Mouse (Mus musculus): ENCODE data around the gene Sept10. TPM values are rescaled to one million over a fixed set of nuclear protein-coding genes. Genes with fewer than 3 reads are reported as not detected.

Gene Sept10
- polyA plus RNA-seq, 1 experiment from 2014 or later = 21.9 TPM

DNA sequence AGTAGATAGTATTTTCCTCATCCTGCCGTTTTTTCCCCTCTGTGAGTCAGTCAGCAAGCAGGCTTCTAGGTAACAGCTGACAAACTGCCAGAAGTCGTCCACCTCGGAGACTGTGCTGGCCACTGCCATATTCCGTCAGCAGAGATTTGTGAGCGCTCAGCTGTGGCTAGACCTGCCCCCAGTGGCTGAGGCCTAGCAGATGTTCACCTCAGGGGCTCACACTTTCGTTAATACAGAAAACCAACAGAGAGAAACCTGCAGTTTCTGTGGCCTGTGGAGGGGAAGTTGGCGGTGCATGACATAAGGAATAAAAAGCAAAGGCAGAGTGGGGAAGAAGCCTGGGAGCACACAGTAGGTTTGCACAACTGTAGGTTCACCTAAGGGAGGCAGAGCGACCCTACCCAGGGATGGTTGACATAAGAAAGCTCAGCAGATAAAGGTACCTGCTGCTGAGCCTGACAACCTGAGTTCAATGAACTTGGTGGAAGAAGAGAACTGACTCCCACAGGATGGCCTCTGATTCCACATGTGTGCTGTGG, 32.0 kb upstream of the Sept10 start:
- Histone ChIP-seq H3K36me3 (no peaks in the 10 kb centered on the region), H3K27me3 (no peaks in the 10 kb centered on the region), H3K27ac (replicated peaks) (no peak overlapping the region), H3K9me3 (no peaks in the 10 kb centered on the region), H3K4me1 (no peaks in the 10 kb centered on the region), H3K9ac (replicated peaks) (no peak overlapping the region), H3K4me3 (no peak overlapping the region), H3K4me2 (replicated peaks) (no peak overlapping the region)
- no peak for ATAC-seq (ENCODE audit: low FRiP score, low read depth)
- WGBS = 74% methylated on average over 8 of the region's 8 CpGs

DNA sequence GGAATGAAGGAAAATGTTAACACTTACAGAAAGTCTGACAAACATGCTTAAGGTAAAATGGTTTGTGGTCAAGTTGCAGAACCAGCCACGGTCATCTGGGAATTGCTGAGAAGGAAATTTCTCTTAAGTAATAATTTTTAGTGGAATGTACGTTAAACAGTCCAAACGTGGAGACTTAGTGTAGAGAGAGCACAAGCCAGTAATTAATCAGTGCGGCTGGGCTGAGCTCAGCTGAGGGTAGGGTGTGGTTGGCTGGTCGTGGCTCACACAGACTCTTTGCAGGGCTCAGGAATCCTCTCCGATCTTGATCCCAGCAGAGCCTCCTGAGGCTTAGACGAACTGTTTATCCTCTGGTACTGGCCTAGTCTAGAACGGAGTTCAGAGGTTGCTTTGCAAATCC, 30.7 kb upstream of the Sept10 start:
- Histone ChIP-seq H3K36me3 (no peaks in the 10 kb centered on the region), H3K4me2 (replicated peaks) (no peak overlapping the region), H3K4me3 (no peak overlapping the region), H3K27me3 (no peaks in the 10 kb centered on the region), H3K9ac (replicated peaks) (no peak overlapping the region), H3K9me3 (no peaks in the 10 kb centered on the region), H3K27ac (replicated peaks) (no peak overlapping the region), H3K4me1 (no peaks in the 10 kb centered on the region)
- ATAC-seq (ENCODE audit: low FRiP score, low read depth) = no peak
- 80% methylated on average over 8 of the region's 8 CpGs for WGBS

DNA sequence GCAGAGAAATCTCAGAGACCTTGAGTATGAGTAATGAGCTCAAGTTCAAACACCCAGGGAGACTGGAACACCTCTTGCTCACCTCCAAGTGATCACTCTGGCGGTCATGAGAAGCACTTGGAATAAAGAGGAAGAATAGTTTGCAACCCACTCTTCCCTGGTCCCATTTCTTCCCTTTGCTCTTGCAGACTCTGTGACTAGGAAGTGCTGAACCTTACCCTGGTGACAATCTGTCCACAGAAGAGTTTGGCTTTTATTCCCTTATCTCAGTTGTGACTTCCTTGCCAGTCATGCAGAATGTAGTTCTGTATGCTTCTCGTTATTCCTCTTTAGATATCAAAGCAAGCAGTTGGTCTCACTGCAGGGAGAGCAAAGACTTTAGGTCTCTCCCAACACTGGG, 30.3 kb upstream of the Sept10 start:
- Histone ChIP-seq H3K9ac (replicated peaks) (no peak overlapping the region), H3K4me1 (no peaks in the 10 kb centered on the region), H3K4me3 (no peak overlapping the region), H3K4me2 (replicated peaks) (no peak overlapping the region), H3K27ac (replicated peaks) (no peak overlapping the region), H3K9me3 (no peaks in the 10 kb centered on the region), H3K27me3 (no peaks in the 10 kb centered on the region), H3K36me3 (no peaks in the 10 kb centered on the region)
- WGBS = 83% methylated on average over 2 of the region's 2 CpGs
- no peak for ATAC-seq (ENCODE audit: low FRiP score, low read depth)

DNA sequence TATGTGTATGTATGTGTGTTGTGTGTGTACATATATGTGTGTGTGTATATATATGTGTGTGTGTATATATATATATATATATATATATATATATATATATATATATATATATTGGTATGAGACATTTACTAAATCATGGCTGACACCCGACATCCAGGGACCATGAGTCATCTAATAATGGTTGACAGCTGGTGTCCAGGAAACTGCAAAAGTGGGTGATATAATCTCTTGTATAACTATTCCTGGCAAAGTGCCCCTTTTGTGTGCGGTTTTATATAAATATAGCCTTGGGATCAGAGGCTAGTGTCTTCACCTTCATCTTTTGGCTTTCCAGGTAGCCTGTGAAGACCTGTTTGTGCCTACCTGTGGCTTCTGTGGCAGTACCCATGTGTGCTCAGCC, 29.0 kb upstream of the Sept10 start:
- H3K4me3 ChIP-seq = no peak overlapping the region
- no peaks in the 10 kb centered on the region for H3K36me3 ChIP-seq
- 93% methylated on average over 2 of the region's 2 CpGs for WGBS
- no peak for ATAC-seq (ENCODE audit: low FRiP score, low read depth)
- H3K27me3 ChIP-seq = no peaks in the 10 kb centered on the region
- H3K4me2 ChIP-seq (replicated peaks) = no peak overlapping the region
- H3K4me1 ChIP-seq = no peaks in the 10 kb centered on the region
- no peaks in the 10 kb centered on the region for H3K9me3 ChIP-seq
- H3K9ac ChIP-seq (replicated peaks) = no peak overlapping the region
- H3K27ac ChIP-seq (replicated peaks) = no peak overlapping the region

DNA sequence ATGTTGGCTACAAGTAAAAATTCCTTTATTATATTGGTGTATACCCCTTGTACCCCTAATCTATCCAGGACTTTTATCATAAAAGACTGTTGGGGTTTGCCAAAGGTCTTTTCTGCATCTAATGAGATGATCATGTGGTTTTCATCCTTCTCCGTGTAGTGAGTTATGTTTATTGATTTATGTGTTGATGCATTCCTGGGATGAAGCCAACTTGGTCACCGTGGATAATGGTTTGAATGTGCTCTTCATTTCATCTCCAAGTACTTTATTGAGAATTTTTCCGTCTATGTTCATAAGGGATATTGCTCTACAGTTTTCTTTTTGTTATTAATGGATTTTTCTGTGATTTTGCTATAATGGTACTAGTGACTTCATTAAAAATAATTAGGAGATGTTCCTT, 27.9 kb upstream of the Sept10 start:
- H3K9ac ChIP-seq (replicated peaks) = no peak overlapping the region
- H3K4me1 ChIP-seq = no peaks in the 10 kb centered on the region
- no peak overlapping the region for H3K4me2 ChIP-seq (replicated peaks)
- H3K36me3 ChIP-seq = no peaks in the 10 kb centered on the region
- H3K9me3 ChIP-seq = no peaks in the 10 kb centered on the region
- no peak overlapping the region for H3K27ac ChIP-seq (replicated peaks)
- H3K27me3 ChIP-seq = no peaks in the 10 kb centered on the region
- WGBS = 85% methylated on average over 3 of the region's 3 CpGs
- no peak for ATAC-seq (ENCODE audit: low FRiP score, low read depth)
- no peak overlapping the region for H3K4me3 ChIP-seq

DNA sequence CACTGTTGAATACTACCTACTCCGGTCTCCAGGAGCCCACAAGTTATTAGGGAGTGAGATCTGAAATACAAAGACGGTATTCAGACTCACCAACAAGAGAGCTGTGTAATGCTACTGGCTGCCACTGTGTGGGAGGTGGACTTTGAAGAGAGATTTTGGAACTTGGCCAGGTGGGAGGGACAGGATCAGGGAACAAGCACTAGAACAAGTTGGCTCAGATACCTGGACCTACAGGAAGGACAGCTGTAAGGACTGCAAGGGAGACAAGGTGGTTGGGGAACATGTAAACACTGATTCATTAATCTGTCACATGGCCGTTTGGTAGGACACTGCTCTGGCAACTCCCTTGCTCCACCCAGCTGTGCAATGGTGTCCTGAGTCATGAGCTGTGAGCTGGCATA, 19.5 kb upstream of the Sept10 start:
- Histone ChIP-seq H3K27me3 (no peaks in the 10 kb centered on the region), H3K4me1 (no peaks in the 10 kb centered on the region), H3K9ac (replicated peaks) (no peak overlapping the region), H3K27ac (replicated peaks) (no peak overlapping the region), H3K4me2 (replicated peaks) (no peak overlapping the region), H3K4me3 (no peak overlapping the region), H3K36me3 (no peaks in the 10 kb centered on the region), H3K9me3 (no peaks in the 10 kb centered on the region)
- no peak for ATAC-seq (ENCODE audit: low FRiP score, low read depth)
- WGBS = 75% methylated on average over 3 of the region's 3 CpGs

DNA sequence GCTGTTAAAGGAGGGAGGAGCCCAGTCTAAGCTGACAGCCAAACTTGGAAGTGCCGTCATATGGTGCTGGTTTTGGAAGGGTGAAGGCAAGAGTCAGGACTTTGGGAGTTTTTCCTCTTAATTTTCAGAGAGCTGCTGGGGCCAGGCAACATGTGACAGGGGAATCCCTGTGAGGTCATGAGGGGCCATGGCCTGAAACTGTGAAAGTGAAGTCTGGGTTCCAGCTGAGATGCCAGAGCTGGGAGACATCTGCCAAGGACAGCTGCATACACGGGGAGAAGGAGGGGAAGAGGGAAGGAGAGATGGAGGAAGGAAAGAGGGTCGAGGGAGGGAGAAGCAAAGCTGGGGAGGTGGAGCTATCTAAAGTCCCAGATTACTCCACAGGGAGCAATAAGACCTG, 16.1 kb upstream of the Sept10 start:
- no peak overlapping the region for H3K9ac ChIP-seq (replicated peaks)
- H3K9me3 ChIP-seq = no peaks in the 10 kb centered on the region
- no peak overlapping the region for H3K27ac ChIP-seq (replicated peaks)
- no peak for ATAC-seq (ENCODE audit: low FRiP score, low read depth)
- H3K36me3 ChIP-seq = no peaks in the 10 kb centered on the region
- WGBS = 61% methylated on average over 3 of the region's 3 CpGs
- H3K27me3 ChIP-seq = no peaks in the 10 kb centered on the region
- no peak overlapping the region for H3K4me2 ChIP-seq (replicated peaks)
- H3K4me1 ChIP-seq = no peaks in the 10 kb centered on the region
- no peak overlapping the region for H3K4me3 ChIP-seq

DNA sequence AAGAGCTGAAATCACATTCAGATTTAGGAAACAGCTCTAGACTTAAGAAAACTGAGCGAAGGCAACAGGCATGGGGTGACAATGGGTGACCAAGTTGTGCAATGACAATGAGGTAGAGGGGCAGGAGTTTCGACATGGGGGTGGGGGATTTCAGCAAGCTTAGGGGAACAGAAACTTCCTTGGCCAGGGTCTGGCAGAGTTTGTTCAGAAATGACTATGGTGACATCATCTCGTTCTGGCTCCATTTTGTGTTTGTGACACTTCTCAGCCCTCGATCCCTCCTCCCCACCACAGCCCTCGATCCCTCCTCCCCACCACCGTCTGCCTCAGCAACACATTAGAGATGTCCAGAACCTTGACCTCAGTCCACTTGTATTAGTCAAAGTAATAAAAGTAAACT, 14.8 kb upstream of the Sept10 start:
- no peaks in the 10 kb centered on the region for H3K27me3 ChIP-seq
- H3K27ac ChIP-seq (replicated peaks) = no peak overlapping the region
- WGBS = 81% methylated on average over 6 of the region's 6 CpGs
- H3K4me2 ChIP-seq (replicated peaks) = no peak overlapping the region
- H3K36me3 ChIP-seq = no peaks in the 10 kb centered on the region
- H3K9me3 ChIP-seq = no peaks in the 10 kb centered on the region
- H3K9ac ChIP-seq (replicated peaks) = no peak overlapping the region
- H3K4me1 ChIP-seq = no peaks in the 10 kb centered on the region
- H3K4me3 ChIP-seq = no peak overlapping the region
- ATAC-seq (ENCODE audit: low FRiP score, low read depth) = no peak

DNA sequence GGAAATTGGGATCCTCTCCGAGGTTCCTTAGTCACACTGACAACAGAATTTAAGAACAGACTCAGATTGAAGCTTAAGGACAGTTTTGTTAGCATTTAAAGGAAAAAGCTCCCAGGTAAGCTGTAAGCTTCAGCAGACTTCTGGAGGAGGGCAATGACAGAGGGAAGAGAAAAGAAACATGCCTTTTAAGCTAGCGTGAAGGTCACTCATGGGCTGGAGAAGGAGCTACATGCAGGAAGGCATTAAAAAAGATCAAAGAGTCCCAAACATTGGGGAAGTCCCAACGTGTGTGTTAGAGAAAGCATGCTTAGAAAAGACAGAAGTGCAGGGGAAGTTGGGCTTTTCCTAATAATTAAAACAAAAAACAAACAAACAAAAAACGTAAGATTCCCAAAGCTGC, 14.2 kb upstream of the Sept10 start:
- Histone ChIP-seq H3K4me1 (no peaks in the 10 kb centered on the region), H3K27ac (replicated peaks) (no peak overlapping the region), H3K9ac (replicated peaks) (no peak overlapping the region), H3K4me2 (replicated peaks) (no peak overlapping the region), H3K9me3 (no peaks in the 10 kb centered on the region), H3K36me3 (no peaks in the 10 kb centered on the region), H3K27me3 (no peaks in the 10 kb centered on the region), H3K4me3 (no peak overlapping the region)
- WGBS = 58% methylated on average over 4 of the region's 4 CpGs
- no peak for ATAC-seq (ENCODE audit: low FRiP score, low read depth)

DNA sequence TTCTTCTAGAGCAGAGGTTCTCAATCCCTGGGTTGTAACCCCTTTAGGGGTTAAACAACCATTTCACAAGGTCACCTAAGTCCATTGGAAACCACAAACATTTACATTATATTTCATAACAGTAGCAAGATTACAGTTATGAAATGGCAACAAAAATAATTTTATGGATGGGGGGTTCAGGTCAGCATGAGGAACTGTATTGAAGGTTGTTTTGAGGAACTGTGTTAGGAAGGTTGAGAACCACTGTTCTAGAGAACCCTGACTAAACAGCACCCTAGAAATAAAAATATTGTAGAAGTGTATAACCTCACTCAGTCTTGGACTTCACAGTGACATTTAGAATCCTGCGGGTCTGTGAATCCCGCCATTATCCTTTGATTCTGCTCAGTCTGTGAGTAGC, 13.6 kb upstream of the Sept10 start:
- Histone ChIP-seq H3K9ac (replicated peaks) (no peak overlapping the region), H3K4me2 (replicated peaks) (no peak overlapping the region), H3K9me3 (no peaks in the 10 kb centered on the region), H3K27me3 (no peaks in the 10 kb centered on the region), H3K27ac (replicated peaks) (no peak overlapping the region), H3K4me1 (no peaks in the 10 kb centered on the region), H3K36me3 (no peaks in the 10 kb centered on the region), H3K4me3 (no peak overlapping the region)
- 81% methylated on average over 2 of the region's 2 CpGs for WGBS
- ATAC-seq (ENCODE audit: low FRiP score, low read depth) = no peak

DNA sequence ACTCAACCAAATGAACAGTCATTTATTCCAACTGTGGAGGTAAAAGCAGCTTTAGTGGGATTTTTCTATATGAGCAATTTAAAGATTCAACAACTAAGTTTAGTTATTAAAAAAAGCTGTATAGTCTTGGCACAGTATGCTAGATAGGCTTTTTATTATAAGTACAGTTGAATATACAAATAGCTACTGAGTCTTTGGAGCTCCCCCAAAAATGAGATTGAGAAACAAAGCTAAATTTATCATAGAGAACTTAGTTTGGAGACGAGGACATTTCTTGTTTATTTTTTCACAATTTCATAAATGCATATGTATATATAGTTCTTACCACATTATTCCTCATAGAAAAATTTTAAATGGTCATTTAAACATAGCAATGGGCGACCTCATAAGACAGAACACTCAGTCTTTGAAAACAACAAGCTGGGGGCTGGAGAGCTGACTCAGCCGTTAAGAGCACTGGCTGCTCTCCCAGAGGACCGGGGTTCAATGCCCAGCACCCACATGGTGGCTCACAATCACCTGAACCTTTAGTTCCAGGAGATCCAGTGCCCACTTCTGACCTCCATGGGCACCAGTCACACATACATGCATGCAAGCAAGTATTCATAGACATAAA, 7.7 kb upstream of the Sept10 start:
- 83% methylated on average over 4 of the region's 4 CpGs for WGBS
- Histone ChIP-seq H3K4me2 (replicated peaks) (no peak overlapping the region), H3K36me3 (no peaks in the 10 kb centered on the region), H3K4me3 (no peak overlapping the region), H3K9ac (replicated peaks) (no peak overlapping the region), H3K27ac (replicated peaks) (no peak overlapping the region), H3K27me3 (no peaks in the 10 kb centered on the region), H3K4me1 (0 out of 2 replicates have a peak, but pooled peaks cover 4% of the 10 kb centered on the region), H3K9me3 (no peaks in the 10 kb centered on the region)
- no peak for ATAC-seq (ENCODE audit: low FRiP score, low read depth)

DNA sequence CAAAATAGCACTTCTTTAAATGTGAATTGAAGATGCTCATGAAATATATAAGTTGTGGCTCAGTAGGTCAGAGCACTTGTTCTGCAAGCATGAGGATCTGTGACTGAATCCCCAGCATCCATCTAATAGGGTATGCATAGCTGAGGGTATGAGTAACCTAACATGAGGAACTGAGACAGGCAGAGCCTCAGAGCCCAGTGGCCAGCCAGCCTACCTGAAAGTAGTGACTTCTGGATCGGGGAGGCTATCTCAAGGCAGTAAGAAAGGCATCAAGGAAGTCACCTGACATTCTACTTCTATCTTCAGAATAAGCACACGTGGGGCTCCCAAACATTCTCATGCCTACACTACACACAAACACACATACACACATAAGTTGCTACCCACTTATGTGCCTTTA, 3.5 kb upstream of the Sept10 start:
- ATAC-seq (ENCODE audit: low FRiP score, low read depth) = no peak
- Histone ChIP-seq H3K4me3 (no peak overlapping the region), H3K4me1 (peaks cover 21% of the 10 kb centered on the region), H3K4me2 (replicated peaks) (no peak overlapping the region; the same call in 1 of the 2 replicates), H3K36me3 (no peaks in the 10 kb centered on the region), H3K27me3 (no peaks in the 10 kb centered on the region; the same call in 1 of the 2 replicates), H3K9ac (replicated peaks) (no peak overlapping the region), H3K27ac (replicated peaks) (no peak overlapping the region), H3K9me3 (no peaks in the 10 kb centered on the region)
- WGBS = 95% methylated on average over 2 of the region's 2 CpGs

DNA sequence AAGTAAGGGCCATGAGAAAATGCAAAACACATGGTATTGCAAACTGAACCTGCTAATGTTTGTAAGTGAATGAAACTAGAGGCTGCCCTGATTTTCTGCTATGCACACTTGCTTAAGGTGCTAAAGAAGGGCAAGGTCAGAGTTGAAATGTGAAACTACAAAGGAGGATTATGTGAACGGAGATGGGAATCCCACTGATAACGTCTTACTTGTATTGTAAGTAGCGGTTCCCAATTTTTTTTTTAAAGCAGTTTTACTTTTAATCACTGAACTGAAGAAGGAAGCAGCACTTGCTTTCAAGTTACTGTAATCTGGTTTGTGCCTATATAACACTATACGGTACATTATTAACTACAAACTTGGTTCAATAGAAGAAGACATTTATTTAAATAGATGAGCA, 2.2 kb upstream of the Sept10 start:
- Histone ChIP-seq H3K4me3 (peak overlapping the region; percentile 78), H3K9ac (replicated peaks) (no peak overlapping the region), H3K4me2 (replicated peaks) (peak overlapping the region; percentile 99), H3K9me3 (no peaks in the 10 kb centered on the region), H3K27ac (replicated peaks) (no peak overlapping the region), H3K27me3 (no peaks in the 10 kb centered on the region; the same call in 1 of the 2 replicates), H3K4me1 (peaks cover 29% of the 10 kb centered on the region), H3K36me3 (no peaks in the 10 kb centered on the region)
- WGBS = 44% methylated on average over 4 of the region's 4 CpGs
- ATAC-seq (ENCODE audit: low FRiP score, low read depth) = no peak
